Comparison of ENCODE assay signal across 8 mouse cellular contexts in genomic region chr8:94812645-94813098, GRCm38 (mm10). TPM values are rescaled to one million over a fixed set of nuclear protein-coding genes. Genes with fewer than 3 reads are reported as not detected.
A peak's percentile ranks its signal among the peaks of the same experiment; 100 is the strongest.
DNase-seq lines count a peak whose midpoint lies in the region; ATAC-seq lines count a peak whose summit lies in the region.

No protein-coding gene starts in this region.

- H3K9ac ChIP-seq in intestine, embryonic 14.5 days (ENCODE audit: low read length): no peak overlapping the region

- H3K27me3 ChIP-seq in intestine, embryonic 14.5 days (replicated peaks; ENCODE audit: control insufficient read depth, insufficient read depth, low read length): no peaks in the 10 kb centered on the region

- ATAC-seq in intestine, embryonic 14.5 days (replicated peaks; ENCODE audit: low FRiP score, low TSS enrichment, low read depth): peak; percentile 65
- ATAC-seq in megakaryocyte progenitor cell, adult 5-6 weeks (replicated peaks; ENCODE audit: poor library complexity): peak; percentile 74
- no peak; the same call in 1 of the 2 replicates for ATAC-seq in monocyte, adult 5-6 weeks (replicated peaks; ENCODE audit: insufficient number of reproducible peaks, low FRiP score, low TSS enrichment, poor library complexity, severe bottlenecking)

- intact Hi-C loops in gastrocnemius, postnatal 36 days (cut with DNase I): loop anchor here (1.0 to 10.0 kb wide), 3 partner anchors 108 to 320 kb away; no protein-coding TSS in a partner anchor

- 30% methylated on average over 6 of the region's 6 CpGs for WGBS in intestine, embryonic 14.5 days

- no peak overlapping the region for H3K4me3 ChIP-seq in intestine, embryonic 14.5 days (ENCODE audit: low read depth, low read length)

- H3K4me2 ChIP-seq in intestine, embryonic 14.5 days (ENCODE audit: low read length): no peak overlapping the region

- DNase-seq in adrenal gland, adult 2 months: peak; percentile 81
- DNase-seq in embryo, embryonic 11 days: peak; percentile 92
- DNase-seq in gastrocnemius, postnatal 36 days: peak; percentile 58 to 78
- DNase-seq in intestine, embryonic 14.5 days (ENCODE audit: low spot score): peak; percentile 96
- DNase-seq in left cerebral cortex, adult 9 months (ENCODE audit: low spot score in 2 of 2): peak; percentile 75 to 97
- DNase-seq in right cerebral cortex, postnatal 25 days: peak; percentile 84

- H3K36me3 ChIP-seq in intestine, embryonic 14.5 days (ENCODE audit: control insufficient read depth, insufficient read depth, low read length): no peaks in the 10 kb centered on the region

- no peak overlapping the region for H3K27ac ChIP-seq in intestine, embryonic 14.5 days (ENCODE audit: low read depth)

- no peaks in the 10 kb centered on the region for H3K4me1 ChIP-seq in intestine, embryonic 14.5 days (replicated peaks; ENCODE audit: control insufficient read depth, insufficient read depth, low read length)

- no peaks in the 10 kb centered on the region for H3K9me3 ChIP-seq in intestine, embryonic 14.5 days (ENCODE audit: control insufficient read depth, low read length)

RNA-seq across cellular contexts. Expression of gene Ccl17, which starts 2.4 kb away (rescaled TPM):
- 1 to 10 TPM in 1 of 2 experiments, not detected in 1; 1.7 TPM for total RNA-seq in adrenal gland, adult 2 months (2021)
- polyA plus RNA-seq in adrenal gland, adult 2 months (2012; rRNA removed): 0.36 TPM in 1 of 2 replicates, not detected in the other
- not detected for total RNA-seq in gastrocnemius, postnatal 36 days (2021)
- polyA plus RNA-seq in intestine, embryonic 14.5 days (2014; fragmentation: Nextera tagmentation; extraction: Ambion mirVana): not detected in 2 replicates
- total RNA-seq in megakaryocyte progenitor cell, adult 5-6 weeks (2015): 0.34 and 1.5 TPM in 2 replicates
- total RNA-seq in megakaryocyte progenitor cell, adult 5-6 weeks (2017): not detected in 2 replicates
- total RNA-seq in monocyte, adult 5-6 weeks (2017): not detected in 3 replicates

RNA-seq across cellular contexts. Expression of gene Coq9, which starts 25.4 kb away (rescaled TPM):
- total RNA-seq in adrenal gland, adult 2 months (2021): 100 to 1,000 TPM; 186 to 208 TPM
- 538 and 543 TPM in 2 replicates for polyA plus RNA-seq in adrenal gland, adult 2 months (2012; rRNA removed)
- 100 to 1,000 TPM; 411 to 443 TPM for total RNA-seq in gastrocnemius, postnatal 36 days (2021)
- 81.6 and 83.4 TPM in 2 replicates for polyA plus RNA-seq in intestine, embryonic 14.5 days (2014; fragmentation: Nextera tagmentation; extraction: Ambion mirVana)
- total RNA-seq in megakaryocyte progenitor cell, adult 5-6 weeks (2015): 30.4 and 36.1 TPM in 2 replicates
- total RNA-seq in megakaryocyte progenitor cell, adult 5-6 weeks (2017): 54.2 and 57.8 TPM in 2 replicates
- 23.0 to 27.5 TPM (median 25.1 TPM) in 3 replicates for total RNA-seq in monocyte, adult 5-6 weeks (2017)

RNA-seq across cellular contexts. Expression of gene Ciapin1, which starts 25.5 kb away (rescaled TPM):
- total RNA-seq in adrenal gland, adult 2 months (2021): 100 to 1,000 TPM in 1 of 2 experiments, 10 to 100 TPM in 1; 81.5 to 123 TPM
- polyA plus RNA-seq in adrenal gland, adult 2 months (2012; rRNA removed): 118 and 146 TPM in 2 replicates
- 10 to 100 TPM; 31.9 to 34.4 TPM for total RNA-seq in gastrocnemius, postnatal 36 days (2021)
- polyA plus RNA-seq in intestine, embryonic 14.5 days (2014; fragmentation: Nextera tagmentation; extraction: Ambion mirVana): 94.9 and 102 TPM in 2 replicates
- total RNA-seq in megakaryocyte progenitor cell, adult 5-6 weeks (2015): 29.3 and 34.5 TPM in 2 replicates
- total RNA-seq in megakaryocyte progenitor cell, adult 5-6 weeks (2017): 49.1 and 58.0 TPM in 2 replicates
- total RNA-seq in monocyte, adult 5-6 weeks (2017): 17.0 to 23.7 TPM (median 17.3 TPM) in 3 replicates

RNA-seq across cellular contexts. Expression of gene Cx3cl1, which starts 40.9 kb away (rescaled TPM):
- 10 to 100 TPM; 29.3 to 48.2 TPM for total RNA-seq in adrenal gland, adult 2 months (2021)
- polyA plus RNA-seq in adrenal gland, adult 2 months (2012; rRNA removed): 116 and 153 TPM in 2 replicates
- total RNA-seq in gastrocnemius, postnatal 36 days (2021): 1 to 10 TPM in 1 of 2 experiments, under 1 TPM in 1; 0.52 to 1.6 TPM
- polyA plus RNA-seq in intestine, embryonic 14.5 days (2014; fragmentation: Nextera tagmentation; extraction: Ambion mirVana): 7.2 and 10.8 TPM in 2 replicates
- 0.57 TPM in 1 of 2 replicates, not detected in the other for total RNA-seq in megakaryocyte progenitor cell, adult 5-6 weeks (2015)
- not detected in 2 replicates for total RNA-seq in megakaryocyte progenitor cell, adult 5-6 weeks (2017)
- total RNA-seq in monocyte, adult 5-6 weeks (2017): not detected in 3 replicates

RNA-seq across cellular contexts. Expression of gene Polr2c, which starts 44.6 kb away (rescaled TPM):
- 10 to 100 TPM; 54.5 to 68.0 TPM for total RNA-seq in adrenal gland, adult 2 months (2021)
- polyA plus RNA-seq in adrenal gland, adult 2 months (2012; rRNA removed): 52.0 and 66.6 TPM in 2 replicates
- 10 to 100 TPM; 34.3 to 44.5 TPM for total RNA-seq in gastrocnemius, postnatal 36 days (2021)
- polyA plus RNA-seq in intestine, embryonic 14.5 days (2014; fragmentation: Nextera tagmentation; extraction: Ambion mirVana): 160 and 171 TPM in 2 replicates
- 64.3 and 66.4 TPM in 2 replicates for total RNA-seq in megakaryocyte progenitor cell, adult 5-6 weeks (2015)
- 55.2 and 65.0 TPM in 2 replicates for total RNA-seq in megakaryocyte progenitor cell, adult 5-6 weeks (2017)
- total RNA-seq in monocyte, adult 5-6 weeks (2017): 36.9 to 49.4 TPM (median 40.6 TPM) in 3 replicates
